Mouse (Mus musculus) right cerebral cortex, adult 18-20 months (tissue): ENCODE results near the gene Tmem239.

ENCODE experiments used
- DNase-seq: peaks from one replicate; pipeline ENCODE4 v3.0.0; 2022; ENCODE audit warnings: mixed read lengths

Tmem239 gene

GRCm38 (mm10) chr2:130412775-130413174 is 6.5 kb downstream of the Tmem239 start:
- no peak for DNase-seq

GRCm38 (mm10) chr2:130414094-130414856 is 8.0 kb downstream of the Tmem239 start:
- DNase-seq, result no peak

- no peak for DNase-seq
Observed at GRCm38 (mm10) chr2:130421781-130422620, 15.7 kb downstream of the Tmem239 start.

- peak; percentile 79 for DNase-seq
Observed at GRCm38 (mm10) chr2:130423397-130424125, 17.3 kb downstream of the Tmem239 start.

- DNase-seq, result peak; percentile 94
Observed at GRCm38 (mm10) chr2:130424126-130424853, 18.0 kb downstream of the Tmem239 start, which contains the start of the genes Vps16 and Pced1a. TSS of gene Vps16 (plus strand) at chr2:130424339. TSS of gene Pced1a (minus strand) at chr2:130424701.

- no peak for DNase-seq
Observed at GRCm38 (mm10) chr2:130425112-130425511, 18.8 kb downstream of the Tmem239 start.

- no peak for DNase-seq
Observed at GRCm38 (mm10) chr2:130429851-130430250, 23.6 kb downstream of the Tmem239 start.

GRCm38 (mm10) chr2:130430484-130430883 is 24.2 kb downstream of the Tmem239 start:
- DNase-seq, result no peak

GRCm38 (mm10) chr2:130432157-130432556 is 25.9 kb downstream of the Tmem239 start:
- DNase-seq, result no peak

GRCm38 (mm10) chr2:130433152-130433551 is 26.9 kb downstream of the Tmem239 start:
- peak; percentile 41 for DNase-seq

GRCm38 (mm10) chr2:130436769-130437168 is 30.5 kb downstream of the Tmem239 start:
- no peak for DNase-seq

- DNase-seq, result no peak
Observed at GRCm38 (mm10) chr2:130438861-130439260, 32.6 kb downstream of the Tmem239 start.

GRCm38 (mm10) chr2:130439840-130440480 is 33.7 kb downstream of the Tmem239 start:
- no peak for DNase-seq

- no peak for DNase-seq
Observed at GRCm38 (mm10) chr2:130442162-130442561, 35.9 kb downstream of the Tmem239 start.

GRCm38 (mm10) chr2:130448449-130448848 is 42.2 kb downstream of the Tmem239 start:
- DNase-seq, result no peak

GRCm38 (mm10) chr2:130449021-130449793 is 42.9 kb downstream of the Tmem239 start:
- no peak for DNase-seq

- peak; percentile 93 for DNase-seq
Observed at GRCm38 (mm10) chr2:130449794-130450433, 43.6 kb downstream of the Tmem239 start, which contains the start of gene Ptpra. TSS of gene Ptpra (plus strand) at chr2:130450278.

GRCm38 (mm10) chr2:130450434-130450796 is 44.1 kb downstream of the Tmem239 start:
- peak; percentile 82 for DNase-seq

- DNase-seq, result no peak
Observed at GRCm38 (mm10) chr2:130451086-130451726, 44.9 kb downstream of the Tmem239 start.

GRCm38 (mm10) chr2:130451727-130452090 is 45.4 kb downstream of the Tmem239 start:
- no peak for DNase-seq
